Mouse (Mus musculus) thymus, postnatal 10 days (tissue): ENCODE measurements around the gene Hexb.
A peak's percentile ranks its signal among the peaks of the same experiment; 100 is the strongest.

Source experiments
- DNase-seq, 2 experiments: peaks; one replicate each; pipeline ENCODE4 v3.0.0; 2021; ENCODE audit warnings: low spot score in 2 of 2

Hexb gene

DNA sequence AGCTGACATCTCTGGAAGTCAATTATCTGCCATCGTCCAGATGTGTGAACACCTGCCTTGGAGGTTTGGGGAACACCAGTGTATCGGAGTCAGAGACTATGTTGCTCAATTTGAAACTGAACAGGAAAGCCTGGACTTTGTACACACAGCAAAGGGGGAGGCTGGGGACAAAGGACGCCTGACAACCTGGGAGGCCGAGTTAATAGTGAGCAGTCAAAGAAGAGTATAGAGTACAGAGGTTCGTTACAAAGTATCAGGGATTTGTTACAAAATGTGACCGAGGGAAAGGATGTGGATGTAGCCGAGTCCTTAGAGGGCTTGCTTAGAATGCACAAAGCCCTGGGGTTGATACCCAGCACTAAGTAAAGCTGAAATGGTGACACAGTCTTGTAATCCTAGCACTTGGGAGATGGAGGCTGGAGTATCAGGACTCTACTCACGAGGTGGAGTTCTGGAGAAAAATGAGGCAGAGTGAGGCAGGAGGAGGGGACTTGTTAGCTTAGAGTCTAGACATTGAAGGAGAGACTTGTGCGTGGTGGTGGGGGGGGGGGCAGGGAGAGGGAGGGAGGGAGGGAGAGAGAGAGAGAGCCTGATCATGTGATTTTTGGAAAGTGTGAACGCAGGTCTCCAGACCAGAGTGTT, 26.3 kb upstream of the Hexb start:
- no peak for DNase-seq

DNA sequence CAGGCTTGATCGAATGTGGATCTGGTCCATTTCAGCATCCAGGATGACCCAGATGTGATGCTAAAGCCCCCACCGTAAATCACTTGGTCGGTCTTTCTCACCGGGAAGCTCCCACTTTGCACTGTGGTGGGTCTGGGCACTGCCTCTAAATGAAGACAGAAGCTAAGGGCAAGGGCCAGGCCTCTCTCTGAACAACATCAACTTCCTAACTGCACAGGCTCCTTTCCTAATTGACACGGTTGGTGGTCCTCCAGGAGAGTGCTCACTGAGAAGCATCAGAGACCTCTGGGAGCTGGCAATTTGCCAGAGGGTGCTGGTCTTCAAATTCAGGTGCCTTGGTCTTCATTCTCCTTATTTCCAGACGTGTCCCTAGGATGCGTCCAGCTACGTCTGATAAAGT, 25.7 kb upstream of the Hexb start:
- no peak for DNase-seq

DNA sequence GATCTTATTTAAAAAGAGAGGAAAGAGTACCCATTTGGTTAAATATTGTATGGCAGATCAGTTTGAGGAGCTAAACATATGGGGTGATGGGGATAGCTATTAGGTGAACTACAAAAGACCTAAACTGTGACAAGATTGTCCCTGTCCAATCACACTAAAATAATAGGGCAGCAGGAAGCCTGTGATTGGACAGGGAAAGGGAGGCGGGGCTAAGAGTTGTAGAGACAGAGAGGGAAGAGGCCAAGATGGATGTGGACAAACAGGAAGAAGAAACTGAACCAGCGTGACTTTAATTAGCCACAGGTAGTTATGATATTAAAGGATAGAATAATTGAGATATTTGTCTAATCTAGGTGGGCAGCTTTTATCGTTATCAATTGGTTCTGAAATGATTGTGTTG, 21.9 kb upstream of the Hexb start:
- DNase-seq = no peak

DNA sequence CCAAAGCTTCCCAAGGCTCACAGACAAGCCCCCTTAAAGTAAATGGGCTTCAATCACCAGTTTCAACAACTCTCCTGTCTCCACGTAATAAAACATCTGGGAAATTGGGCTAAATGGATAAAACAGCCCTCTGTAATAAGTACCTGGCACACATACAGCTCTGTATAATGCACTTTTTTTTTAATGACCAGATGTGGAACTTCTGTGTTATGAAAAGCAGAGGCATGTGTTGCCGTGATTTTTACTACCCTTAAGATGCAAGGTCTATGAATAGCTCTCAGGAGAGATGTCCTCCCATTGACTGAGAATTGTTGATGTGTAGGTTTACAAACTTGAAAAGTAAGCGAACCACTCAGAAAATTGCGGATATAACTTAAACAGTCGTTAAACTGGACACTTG, 18.0 kb upstream of the Hexb start:
- no peak for DNase-seq

DNA sequence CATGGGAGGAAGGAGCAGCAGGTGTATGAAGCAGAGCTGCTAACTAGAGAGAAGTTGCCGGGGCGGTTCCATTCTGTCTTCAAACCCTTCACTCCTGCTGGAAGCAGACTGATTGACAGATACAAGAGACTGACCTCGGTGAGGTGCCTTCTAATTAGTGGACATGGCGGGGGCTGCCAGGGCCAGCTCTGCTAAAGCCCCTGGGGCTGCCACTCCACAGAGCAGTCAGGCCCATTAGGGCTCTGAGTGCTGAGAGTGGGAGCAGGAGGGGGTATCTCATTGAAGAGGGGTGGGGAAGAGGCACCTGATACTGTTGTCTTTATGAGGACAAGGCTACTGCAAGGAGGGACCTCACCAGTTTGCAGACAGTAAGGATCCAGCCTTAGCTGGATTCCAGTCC, 17.4 kb upstream of the Hexb start:
- no peak for DNase-seq

DNA sequence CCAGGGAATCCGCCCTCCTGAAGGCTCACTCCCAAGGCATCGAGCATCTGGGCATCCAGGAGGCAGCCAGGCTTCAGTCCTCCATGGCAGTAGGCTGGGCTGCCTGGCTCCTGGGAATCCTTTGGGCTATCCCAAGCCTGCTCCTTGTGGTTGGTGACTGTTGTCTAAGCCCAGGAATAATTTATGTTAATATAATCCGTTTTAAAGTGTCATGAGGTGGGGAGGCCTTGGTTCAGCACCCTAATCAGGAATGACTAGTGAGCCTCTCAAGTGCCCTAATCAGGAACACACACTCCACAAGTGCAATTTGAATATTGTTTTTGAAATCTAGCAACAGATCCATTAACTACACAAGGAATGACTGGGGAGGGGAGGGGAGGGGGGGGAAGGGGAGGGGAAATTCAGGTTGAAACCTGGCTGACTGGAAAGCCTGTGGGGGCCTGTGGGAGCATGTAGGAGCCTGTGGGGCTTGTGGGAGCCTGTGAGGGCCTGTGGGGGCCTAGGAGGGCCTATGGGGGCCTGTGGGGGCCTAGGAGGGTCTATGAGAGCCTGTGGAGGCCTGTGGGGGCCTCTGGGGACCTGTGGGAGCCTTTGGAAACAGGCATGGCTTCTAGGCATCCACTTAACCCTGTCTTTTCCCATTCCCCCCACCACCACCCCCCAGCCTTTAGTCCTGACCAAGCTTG, 16.6 kb upstream of the Hexb start:
- DNase-seq = no peak

DNA sequence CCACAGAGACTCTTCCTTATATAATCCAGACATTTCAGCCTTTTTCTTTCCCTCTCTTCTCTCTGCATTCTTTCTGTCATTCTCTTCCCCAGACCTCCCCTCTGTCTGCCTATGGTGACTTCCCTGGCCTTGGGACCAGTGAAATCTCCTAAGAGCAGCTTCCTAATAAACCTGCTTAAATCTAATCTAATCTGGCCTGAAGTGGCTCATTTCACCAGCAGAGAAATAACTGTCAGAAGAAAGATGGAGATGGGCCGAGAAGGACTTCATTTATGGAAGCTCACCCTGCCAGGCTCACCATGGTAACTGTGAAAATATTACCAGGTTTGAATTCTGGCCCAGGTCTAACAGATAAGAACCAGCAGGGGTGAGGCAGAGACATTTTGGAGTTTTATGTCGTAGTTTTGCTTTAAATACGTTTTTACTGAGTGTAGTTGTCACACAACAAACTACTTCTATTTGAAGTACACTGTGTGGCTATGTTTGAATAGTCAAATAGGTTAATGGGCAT, 10.4 kb upstream of the Hexb start:
- DNase-seq = no peak

DNA sequence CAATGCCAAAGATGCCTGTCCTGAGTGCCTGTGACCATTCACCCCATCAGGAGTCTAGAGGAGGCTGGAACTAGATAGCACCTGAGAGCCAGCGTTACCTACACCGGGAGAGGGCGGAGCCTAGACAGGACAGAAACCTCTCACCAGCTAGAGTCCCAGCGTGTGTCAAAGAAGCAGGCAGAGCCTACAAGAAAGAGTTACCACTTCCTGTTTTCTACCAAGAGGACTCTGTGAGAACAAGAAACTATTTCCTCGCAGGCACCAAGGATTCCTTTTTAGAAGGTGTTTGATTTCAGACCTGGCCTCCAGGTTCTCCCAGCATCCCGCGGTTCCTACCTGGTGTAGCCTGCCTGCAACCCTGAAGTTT, 9.9 kb upstream of the Hexb start:
- peak; percentile 63 to 70 for DNase-seq

DNA sequence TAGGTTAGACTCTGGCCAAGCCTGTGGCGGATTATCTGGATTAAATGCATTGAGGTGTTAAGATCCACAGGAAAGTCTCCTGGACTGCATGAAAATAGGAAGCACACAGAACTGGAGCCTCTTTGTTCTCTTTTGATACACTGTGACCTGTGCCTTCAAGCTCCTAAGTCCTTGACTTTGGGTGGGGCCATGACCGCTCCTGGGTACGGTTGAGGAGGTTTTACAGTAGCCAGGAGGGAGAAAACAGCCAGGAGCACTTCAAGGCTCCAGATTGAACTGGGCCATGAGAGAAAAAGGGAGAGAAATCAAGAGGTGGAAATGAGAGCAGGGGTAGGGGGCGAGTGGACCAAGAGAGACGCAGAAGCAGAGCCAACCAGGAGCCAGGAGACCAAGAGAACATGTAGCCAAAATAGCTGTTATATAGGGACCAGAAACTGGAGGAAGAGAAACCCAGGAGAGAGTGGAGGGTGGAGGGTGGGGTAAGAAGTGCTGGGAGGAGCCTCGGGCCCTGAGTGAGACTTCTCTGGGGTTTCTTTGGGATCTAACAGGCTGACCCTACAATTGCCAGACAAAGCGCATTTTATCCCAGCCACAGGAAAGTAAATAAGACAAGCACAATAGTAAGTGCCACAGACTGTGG, 9.4 kb upstream of the Hexb start:
- DNase-seq = no peak

DNA sequence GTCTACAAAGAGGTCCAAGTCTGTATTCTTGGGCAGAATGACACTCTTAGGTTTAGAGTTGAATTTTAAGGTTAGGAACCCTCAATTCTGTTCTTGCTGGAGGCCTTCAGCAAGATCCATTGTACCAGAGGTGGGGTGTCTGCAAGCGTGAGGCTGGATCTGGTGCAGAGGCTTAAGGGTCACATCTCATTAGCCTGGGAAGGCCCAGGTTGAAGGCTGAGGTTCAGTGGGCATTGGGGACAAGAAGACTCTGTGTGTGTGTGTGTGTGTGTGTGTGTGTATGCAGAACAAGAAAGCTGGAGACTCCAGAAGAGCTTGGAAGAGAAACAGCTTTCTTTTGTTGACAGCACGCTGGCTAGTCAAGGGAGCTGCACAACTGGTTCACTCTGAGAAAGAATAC, 7.9 kb upstream of the Hexb start:
- DNase-seq = no peak

DNA sequence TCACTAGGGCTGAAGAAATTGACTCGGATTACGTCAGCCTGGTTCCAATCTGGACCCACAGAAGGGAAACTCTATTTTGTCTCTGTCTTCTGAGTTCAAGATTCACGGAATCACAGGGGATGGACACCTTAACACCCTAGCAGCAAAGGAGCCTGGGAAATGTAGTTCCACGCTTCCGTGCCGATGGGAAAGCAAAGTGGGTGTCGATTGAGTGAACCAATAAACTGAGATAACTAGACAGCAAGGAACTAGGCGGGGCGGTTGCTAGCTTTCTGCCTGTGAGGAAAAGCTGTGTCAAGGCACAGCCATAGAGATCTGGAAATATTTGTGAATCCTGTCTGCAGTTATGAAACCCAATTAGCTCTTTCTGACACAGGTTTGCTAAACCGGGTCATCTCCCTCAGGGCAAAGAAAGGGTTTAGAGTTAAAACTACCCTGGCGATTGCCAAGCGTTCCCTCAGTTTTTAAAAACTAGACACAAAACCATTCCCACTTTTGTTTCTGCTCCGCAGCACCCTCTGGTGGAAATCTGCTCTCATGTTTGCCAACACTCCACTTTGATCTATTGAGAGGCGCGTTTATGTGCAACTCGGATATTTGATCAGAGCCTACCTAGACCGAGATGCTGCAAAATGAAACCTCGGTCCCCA, 7.0 kb upstream of the Hexb start:
- DNase-seq = peak; percentile 72 to 86

DNA sequence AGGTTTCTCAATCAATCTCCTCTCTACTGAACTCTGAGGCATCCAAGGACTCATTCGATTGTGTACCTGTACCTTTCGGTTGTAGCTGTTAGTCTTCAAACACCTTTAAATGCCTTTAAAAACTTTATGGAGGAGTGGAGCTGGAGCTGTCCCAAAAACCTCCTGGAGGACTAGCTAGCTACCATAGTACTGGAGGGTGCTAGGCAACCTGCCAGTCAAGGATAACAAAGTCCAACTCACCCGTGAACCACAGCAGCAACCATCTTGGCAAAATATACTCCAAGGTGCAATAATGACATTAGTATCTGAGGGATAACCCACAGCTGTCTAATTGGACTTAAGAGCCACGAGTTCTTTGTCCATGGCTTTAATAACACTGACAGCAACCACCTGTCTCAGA, 3.7 kb upstream of the Hexb start:
- no peak for DNase-seq

DNA sequence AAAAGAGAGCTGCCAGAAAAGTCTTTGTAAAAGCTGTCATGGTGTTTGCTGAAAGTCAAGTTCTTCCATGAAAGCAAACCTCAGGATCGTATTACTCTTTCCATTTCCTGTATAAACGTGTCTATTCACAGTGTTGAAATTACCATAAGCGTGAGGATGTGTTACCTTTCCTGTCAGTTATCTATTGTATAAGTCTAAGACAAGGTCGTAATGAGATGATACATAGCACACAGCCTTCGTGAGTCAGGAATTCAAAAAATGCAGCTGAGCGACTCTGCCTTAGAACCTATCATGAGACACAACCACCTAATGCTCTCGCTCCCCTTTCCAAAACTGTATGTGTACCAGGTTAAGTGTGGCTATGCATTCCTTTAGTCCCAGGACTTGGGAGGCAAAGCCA, 2.9 kb upstream of the Hexb start:
- DNase-seq = no peak

DNA sequence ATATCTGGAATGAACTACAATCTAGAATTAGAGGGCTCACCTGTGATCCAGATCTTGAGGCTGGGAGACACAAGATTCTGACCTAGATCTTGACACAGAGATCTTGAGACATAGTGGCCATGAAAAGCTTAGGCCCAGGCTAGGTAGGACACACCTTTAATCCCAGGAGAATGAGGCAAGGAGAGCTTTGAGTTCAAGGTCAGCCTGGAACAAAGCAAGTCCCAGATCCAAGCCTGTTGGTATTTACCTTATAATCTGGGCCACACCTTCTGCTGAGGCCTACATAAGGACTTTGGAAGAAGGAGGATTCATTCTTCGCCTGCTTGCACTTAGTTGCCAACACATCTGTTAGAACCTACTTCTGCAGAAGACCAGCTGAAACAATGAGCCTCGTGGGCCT, 966 bp upstream of the Hexb start:
- no peak for DNase-seq

DNA sequence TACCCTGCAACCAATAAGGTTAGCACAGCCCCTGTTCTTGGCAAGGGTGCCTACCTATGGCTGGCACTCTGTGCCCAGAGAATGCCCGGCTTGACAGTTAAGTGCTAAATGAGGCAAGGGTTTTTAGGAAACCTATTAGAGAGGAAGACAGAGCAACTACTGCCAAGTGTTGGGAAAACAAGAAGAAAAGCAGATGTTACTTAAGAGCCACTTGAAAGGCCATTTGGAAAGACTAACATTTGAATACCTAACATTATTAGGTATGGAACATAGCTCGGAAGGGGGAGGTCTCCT, 1.3 kb downstream of the Hexb start:
- DNase-seq = no peak

DNA sequence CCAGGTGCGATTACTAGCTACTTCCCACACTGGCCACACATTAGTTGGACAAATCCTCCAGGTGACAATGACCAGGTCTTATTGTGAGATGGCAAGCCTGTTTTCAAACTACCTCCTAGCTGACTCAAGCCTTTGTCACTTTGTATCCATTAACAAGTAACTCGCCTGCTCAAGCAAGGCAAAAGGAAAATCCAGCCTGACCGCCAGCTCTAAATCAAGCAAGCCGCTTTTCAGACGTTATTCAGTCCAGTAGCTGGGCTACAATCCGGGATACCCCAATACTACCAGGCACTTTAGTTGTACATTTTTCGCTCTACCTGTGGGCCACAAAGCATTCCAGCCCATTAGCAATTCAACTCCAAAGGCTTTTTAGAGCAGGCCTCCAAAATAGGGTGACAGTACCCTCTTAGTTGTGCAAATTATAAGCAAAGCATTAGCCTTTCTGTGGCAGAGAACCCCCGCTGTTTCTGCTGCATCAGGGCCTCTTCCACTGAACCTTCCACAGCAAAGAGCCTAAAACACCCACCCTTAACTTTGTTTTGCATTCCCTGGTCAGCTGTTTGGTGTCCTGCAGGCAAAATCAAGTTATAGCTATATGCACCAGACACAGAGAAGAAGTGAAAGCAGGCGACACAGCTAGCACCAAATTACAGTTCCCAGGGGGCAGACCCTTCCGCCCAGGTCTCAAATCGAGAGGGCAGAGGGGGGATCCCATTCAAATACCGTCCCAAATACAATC, 1.8 kb downstream of the Hexb start:
- DNase-seq = no peak

DNA sequence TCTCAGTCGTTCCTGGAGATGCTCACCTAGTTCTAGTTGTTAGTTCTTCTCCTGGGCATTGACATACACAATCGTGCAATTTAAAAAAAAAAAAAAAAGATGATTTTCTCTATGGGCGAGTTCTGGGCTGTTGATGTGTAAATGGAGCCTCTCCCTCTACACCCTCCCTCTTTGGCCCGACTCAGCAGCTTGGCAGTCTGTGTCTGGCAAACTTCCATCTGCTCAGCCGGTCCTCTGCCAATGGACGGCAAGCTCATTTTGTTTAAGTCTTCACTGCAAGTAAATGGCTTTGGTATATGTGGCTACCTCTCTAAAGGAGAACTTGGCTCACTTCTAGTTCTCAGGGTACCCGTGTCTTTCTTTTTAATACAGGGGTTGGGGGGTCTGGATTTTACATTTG, 4.7 kb downstream of the Hexb start:
- DNase-seq = no peak

DNA sequence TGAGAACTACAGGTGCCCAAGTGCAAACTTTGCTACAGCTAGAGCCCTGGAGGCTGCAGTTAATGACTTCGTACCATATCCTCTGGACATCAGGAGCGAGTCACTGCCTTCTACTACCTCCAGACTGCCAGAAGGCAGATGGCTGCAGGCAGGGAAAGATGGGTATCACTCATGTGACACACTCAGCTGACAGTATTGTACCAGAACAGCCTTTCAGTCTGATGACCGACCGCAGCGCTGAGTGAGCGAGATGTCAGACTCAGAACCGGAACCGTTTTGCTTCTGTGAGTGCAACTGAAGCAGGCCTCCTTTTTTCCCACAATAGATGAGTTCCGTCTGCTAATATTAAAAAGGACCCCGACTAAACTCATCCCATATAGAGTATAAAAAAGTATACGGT, 5.5 kb downstream of the Hexb start:
- DNase-seq = no peak

DNA sequence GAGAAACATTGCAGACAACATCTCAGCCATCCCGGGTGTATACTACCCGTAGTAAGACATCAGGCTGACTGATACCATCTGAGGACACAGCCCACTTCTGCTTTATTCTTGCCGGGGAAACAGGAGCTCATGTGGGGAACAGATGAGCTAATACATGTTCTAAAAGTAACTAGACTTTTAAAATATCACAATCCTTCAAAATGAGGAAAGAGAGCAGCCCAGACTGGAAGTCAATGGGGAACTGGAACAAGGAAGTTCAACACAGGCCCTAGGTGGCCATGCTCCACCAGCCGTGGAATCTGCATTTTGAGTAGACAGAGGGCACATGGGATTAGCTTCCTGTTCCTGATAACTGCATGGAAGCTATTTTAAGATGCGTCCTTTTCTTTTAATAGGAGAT, 10.5 kb downstream of the Hexb start:
- DNase-seq = no peak

DNA sequence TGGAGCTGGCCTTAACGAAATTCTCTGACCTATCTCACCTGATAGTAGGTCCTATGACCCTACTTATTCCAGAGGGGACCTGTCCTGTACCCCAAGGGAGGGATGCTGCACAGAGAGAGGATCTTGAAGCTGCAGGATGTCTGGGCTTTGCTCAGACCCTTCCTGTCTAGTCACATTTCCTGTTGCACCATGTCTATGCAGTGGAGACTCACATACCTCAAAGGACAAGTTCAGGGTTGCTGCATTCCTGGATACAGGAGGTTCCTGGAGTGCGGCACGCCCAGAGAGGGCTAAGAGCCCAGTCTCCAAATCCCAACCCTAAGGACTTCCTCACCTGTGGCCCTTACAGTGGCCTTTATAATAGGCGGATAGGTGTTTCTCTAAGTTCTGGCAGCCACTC, 11.8 kb downstream of the Hexb start:
- no peak for DNase-seq

DNA sequence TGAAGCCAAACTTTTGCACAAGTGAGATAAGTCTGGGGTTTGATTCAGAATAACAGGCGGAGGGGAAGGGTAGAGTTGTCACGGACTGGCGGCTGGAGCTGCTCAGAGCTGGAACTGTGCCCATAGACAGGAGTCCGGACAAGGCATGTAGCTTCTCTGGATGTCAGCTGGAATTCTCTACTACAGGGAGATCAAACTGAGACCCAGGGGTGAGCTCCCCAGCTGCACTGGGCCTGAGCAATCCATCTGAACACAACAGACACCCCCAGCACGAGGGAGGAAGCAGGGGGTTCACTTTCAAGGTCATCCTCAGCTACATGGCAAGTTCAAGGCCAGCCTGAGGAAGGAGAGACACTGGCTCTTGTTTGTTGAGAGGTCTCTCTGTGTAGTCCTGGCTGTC, 13.5 kb downstream of the Hexb start:
- DNase-seq = no peak

DNA sequence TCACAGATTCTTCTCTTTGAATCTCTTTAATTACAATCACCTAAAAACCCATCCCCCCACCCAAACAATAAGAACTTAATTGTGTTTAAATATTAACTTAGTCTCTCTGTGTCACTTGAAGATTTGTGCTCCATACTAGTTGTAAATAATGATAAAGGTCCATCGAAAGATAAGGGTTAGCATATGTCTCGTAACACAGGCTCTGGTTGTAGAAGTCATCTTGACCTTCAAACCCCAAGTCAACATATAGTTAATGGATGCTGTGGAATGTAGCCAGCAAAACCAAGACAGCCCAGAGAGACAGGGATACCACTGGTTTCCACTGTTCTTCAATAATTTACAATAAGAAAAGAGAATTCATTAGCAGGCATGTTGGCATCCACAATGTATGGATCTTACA, 14.0 kb downstream of the Hexb start:
- no peak for DNase-seq
